Mouse (Mus musculus): ENCODE measurements at regions not wholly inside any gene's neighbourhood (a gene's known extent, or its start where the extent isn't known, plus 50 kb on each side); places are given as distances from the start of the nearest gene placed in this dataset.

DNA sequence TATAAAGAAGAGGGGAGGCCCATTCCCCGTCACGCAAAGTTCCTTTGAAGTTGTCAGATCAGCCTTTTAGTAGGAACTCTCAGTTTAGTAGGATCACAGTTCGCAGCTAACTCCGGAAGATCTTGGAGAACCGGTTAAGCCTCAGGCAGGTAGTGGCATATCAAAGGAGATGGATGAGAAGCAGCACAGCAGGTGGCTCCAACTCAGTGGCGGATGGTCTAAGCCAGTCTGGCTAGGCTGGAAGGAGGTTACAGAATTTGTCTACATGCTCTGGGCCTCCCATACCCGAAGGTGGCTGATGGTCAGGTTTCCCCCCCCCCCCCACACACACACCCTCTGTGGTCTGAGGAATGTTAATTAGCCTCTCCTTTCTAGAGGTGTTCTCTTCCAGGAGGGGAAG lies 88.5 kb downstream of the Tmem17 start:
- H3K79me2 ChIP-seq (replicated peaks; ENCODE audit: control insufficient read depth, insufficient read depth, low read length) = no peaks in the 10 kb centered on the region
- 78% methylated on average over 7 of the region's 7 CpGs for WGBS
- H3K27ac ChIP-seq = no peak overlapping the region
- H3K9ac ChIP-seq (ENCODE audit: low read depth, low read length) = no peak overlapping the region
- DNase-seq = no peak
- H3K27me3 ChIP-seq (ENCODE audit: control insufficient read depth, insufficient read depth, low read length) = no peaks in the 10 kb centered on the region
- TF ChIP-seq CTCF (IDR thresholded peaks at IDR 0.05) = no peak
- H3K4me1 ChIP-seq (ENCODE audit: control insufficient read depth, insufficient read depth, low read length) = no peaks in the 10 kb centered on the region
- no peaks in the 10 kb centered on the region for H3K36me3 ChIP-seq (ENCODE audit: control insufficient read depth, insufficient read depth, low read length)
- intact Hi-C loops (cut with DNase I) = no loop called here
- H3K4me3 ChIP-seq = no peak overlapping the region

DNA sequence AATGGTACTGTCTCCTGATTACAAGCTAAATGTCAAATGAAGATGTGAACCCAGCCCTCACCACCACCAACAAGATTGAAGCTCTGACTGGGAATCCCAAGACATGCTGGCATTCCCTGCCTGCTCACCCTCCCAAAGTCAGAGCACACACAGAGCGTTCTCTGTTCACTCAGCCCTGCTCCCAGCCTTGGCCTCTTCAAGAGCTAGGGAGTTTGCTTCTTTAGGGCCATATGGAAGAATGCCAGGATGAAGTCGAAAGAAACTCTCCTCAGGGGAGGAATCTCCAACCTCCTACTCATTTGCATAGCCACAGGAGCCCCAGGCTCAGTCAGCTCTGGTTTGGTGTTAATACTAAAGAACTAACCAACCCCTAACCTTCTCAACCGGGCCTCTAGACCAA lies 90.1 kb downstream of the Tmem17 start:
- Histone ChIP-seq H3K27me3 (ENCODE audit: control insufficient read depth, insufficient read depth, low read length) (no peaks in the 10 kb centered on the region), H3K36me3 (ENCODE audit: control insufficient read depth, insufficient read depth, low read length) (no peaks in the 10 kb centered on the region), H3K9ac (ENCODE audit: low read depth, low read length) (no peak overlapping the region), H3K27ac (no peak overlapping the region), H3K4me3 (no peak overlapping the region), H3K4me1 (ENCODE audit: control insufficient read depth, insufficient read depth, low read length) (no peaks in the 10 kb centered on the region), H3K79me2 (replicated peaks; ENCODE audit: control insufficient read depth, insufficient read depth, low read length) (no peaks in the 10 kb centered on the region)
- no peak for DNase-seq
- no peak for TF ChIP-seq CTCF (IDR thresholded peaks at IDR 0.05)
- no peak for TF ChIP-seq POLR2A (IDR thresholded peaks at IDR 0.05; ENCODE audit: insufficient read depth, low read depth, low read length)
- no peak for TF ChIP-seq EP300 (IDR thresholded peaks at IDR 0.05; ENCODE audit: insufficient read depth, low read depth, low read length)
- 42% methylated on average over 3 of the region's 3 CpGs for WGBS
- intact Hi-C loops (cut with DNase I) = no loop called here

DNA sequence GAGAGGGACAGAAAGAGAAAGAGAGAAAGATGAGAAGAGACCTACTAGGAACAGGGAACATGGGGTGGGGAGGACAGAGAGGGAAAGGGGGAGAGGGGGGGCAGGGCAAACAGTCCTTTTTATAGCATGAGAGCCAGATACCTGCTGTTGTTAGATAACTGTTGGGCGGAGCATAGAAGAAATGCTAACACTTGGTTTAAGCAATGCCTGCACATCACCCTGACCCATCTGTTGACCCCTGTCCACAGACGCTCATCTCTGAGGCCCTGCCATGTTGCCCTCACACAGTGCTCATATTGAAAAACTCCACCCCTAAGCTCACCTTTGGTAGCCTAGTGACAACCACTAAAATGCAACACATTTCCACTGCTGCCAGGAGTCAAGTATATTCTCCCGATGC lies 90.7 kb downstream of the Tmem17 start:
- Histone ChIP-seq H3K79me2 (replicated peaks; ENCODE audit: control insufficient read depth, insufficient read depth, low read length) (no peaks in the 10 kb centered on the region), H3K4me1 (ENCODE audit: control insufficient read depth, insufficient read depth, low read length) (no peaks in the 10 kb centered on the region), H3K36me3 (ENCODE audit: control insufficient read depth, insufficient read depth, low read length) (no peaks in the 10 kb centered on the region), H3K9ac (ENCODE audit: low read depth, low read length) (no peak overlapping the region), H3K27me3 (ENCODE audit: control insufficient read depth, insufficient read depth, low read length) (no peaks in the 10 kb centered on the region), H3K4me3 (no peak overlapping the region), H3K27ac (no peak overlapping the region)
- WGBS = 81% methylated on average over 3 of the region's 3 CpGs
- TF ChIP-seq EP300 (IDR thresholded peaks at IDR 0.05; ENCODE audit: insufficient read depth, low read depth, low read length) (no peak), POLR2A (IDR thresholded peaks at IDR 0.05; ENCODE audit: insufficient read depth, low read depth, low read length) (no peak), CTCF (IDR thresholded peaks at IDR 0.05) (no peak)
- no peak for DNase-seq
- intact Hi-C loops (cut with DNase I) = no loop called here

DNA sequence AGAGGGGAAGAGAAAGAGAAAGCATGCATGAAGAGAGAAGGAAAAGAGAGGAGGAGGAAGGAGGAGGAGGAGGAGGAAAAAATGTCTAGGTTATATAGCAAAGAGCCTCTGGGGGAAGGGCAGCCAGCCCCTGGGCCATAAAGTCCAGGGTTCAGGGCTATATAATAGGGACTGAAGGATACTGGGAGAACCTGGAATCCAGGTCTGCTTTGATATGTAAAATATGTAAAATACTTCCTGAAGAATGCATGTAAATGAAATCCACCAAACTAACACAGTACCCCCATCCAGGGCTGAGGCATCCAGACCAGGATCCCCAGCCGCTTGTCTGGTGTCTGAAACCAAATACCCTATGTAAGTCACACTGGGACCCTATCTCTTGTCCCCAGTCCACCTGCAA lies 91.5 kb downstream of the Tmem17 start:
- Histone ChIP-seq H3K36me3 (ENCODE audit: control insufficient read depth, insufficient read depth, low read length) (no peaks in the 10 kb centered on the region), H3K27ac (no peak overlapping the region), H3K4me3 (no peak overlapping the region), H3K9ac (ENCODE audit: low read depth, low read length) (no peak overlapping the region), H3K27me3 (ENCODE audit: control insufficient read depth, insufficient read depth, low read length) (no peaks in the 10 kb centered on the region), H3K4me1 (ENCODE audit: control insufficient read depth, insufficient read depth, low read length) (no peaks in the 10 kb centered on the region), H3K79me2 (replicated peaks; ENCODE audit: control insufficient read depth, insufficient read depth, low read length) (no peaks in the 10 kb centered on the region)
- TF ChIP-seq EP300 (IDR thresholded peaks at IDR 0.05; ENCODE audit: insufficient read depth, low read depth, low read length) (no peak), POLR2A (IDR thresholded peaks at IDR 0.05; ENCODE audit: insufficient read depth, low read depth, low read length) (no peak), CTCF (IDR thresholded peaks at IDR 0.05) (no peak)
- no peak for DNase-seq
- intact Hi-C loops (cut with DNase I) = no loop called here
- 96% methylated on average over 1 of the region's 1 CpGs for WGBS

DNA sequence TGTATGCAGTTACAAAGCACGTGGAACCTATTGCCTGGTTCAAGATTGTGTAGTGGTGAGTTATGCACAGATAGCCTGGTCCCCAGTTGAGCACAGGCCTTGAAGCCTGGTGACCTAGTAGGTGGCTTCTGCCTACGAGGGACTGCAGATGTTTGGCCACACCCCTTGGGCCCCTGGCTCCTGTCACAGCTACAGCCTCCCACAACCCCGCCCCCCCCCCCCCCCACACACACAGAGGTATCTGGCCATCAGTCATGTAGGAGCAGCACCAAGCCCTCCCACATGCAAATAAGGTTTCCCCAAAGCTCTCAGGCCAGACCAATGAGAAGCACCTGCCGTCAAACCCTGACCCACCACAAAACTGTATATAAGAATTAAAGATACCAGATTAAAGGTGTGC lies 94.5 kb downstream of the Tmem17 start:
- Histone ChIP-seq H3K4me1 (ENCODE audit: control insufficient read depth, insufficient read depth, low read length) (peaks cover 1% of the 10 kb centered on the region), H3K79me2 (replicated peaks; ENCODE audit: control insufficient read depth, insufficient read depth, low read length) (no peaks in the 10 kb centered on the region), H3K9ac (ENCODE audit: low read depth, low read length) (no peak overlapping the region), H3K4me3 (no peak overlapping the region), H3K27ac (no peak overlapping the region), H3K36me3 (ENCODE audit: control insufficient read depth, insufficient read depth, low read length) (no peaks in the 10 kb centered on the region), H3K27me3 (ENCODE audit: control insufficient read depth, insufficient read depth, low read length) (no peaks in the 10 kb centered on the region)
- 70% methylated on average over 4 of the region's 4 CpGs for WGBS
- intact Hi-C loops (cut with DNase I) = no loop called here
- TF ChIP-seq POLR2A (IDR thresholded peaks at IDR 0.05; ENCODE audit: insufficient read depth, low read depth, low read length) (no peak), EP300 (IDR thresholded peaks at IDR 0.05; ENCODE audit: insufficient read depth, low read depth, low read length) (no peak), CTCF (IDR thresholded peaks at IDR 0.05) (no peak)
- no peak for DNase-seq

DNA sequence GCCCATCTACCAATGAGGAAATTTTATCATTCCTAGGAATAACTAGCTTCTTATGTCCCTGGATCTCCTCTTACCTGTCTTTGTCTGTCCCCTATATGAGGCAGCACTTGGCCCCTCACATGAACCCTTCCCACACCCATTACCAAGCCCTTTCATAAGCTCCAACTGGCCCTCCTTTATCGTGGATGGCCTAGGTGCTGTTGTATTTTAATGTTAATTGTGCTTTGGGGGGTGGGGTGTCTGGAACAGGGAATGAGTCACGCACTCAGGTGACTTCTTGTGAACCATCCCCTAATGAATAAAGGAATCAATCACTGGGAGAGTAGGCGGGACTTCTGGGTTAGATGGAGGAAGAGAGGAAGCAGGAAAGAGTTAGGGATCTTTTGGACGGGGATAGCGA lies 95.8 kb downstream of the Tmem17 start:
- WGBS = 90% methylated on average over 5 of the region's 5 CpGs
- intact Hi-C loops (cut with DNase I) = no loop called here
- no peak for DNase-seq
- Histone ChIP-seq H3K4me3 (no peak overlapping the region), H3K27me3 (ENCODE audit: control insufficient read depth, insufficient read depth, low read length) (no peaks in the 10 kb centered on the region), H3K4me1 (ENCODE audit: control insufficient read depth, insufficient read depth, low read length) (peaks cover 1% of the 10 kb centered on the region), H3K79me2 (replicated peaks; ENCODE audit: control insufficient read depth, insufficient read depth, low read length) (no peaks in the 10 kb centered on the region), H3K9ac (ENCODE audit: low read depth, low read length) (no peak overlapping the region), H3K27ac (no peak overlapping the region), H3K36me3 (ENCODE audit: control insufficient read depth, insufficient read depth, low read length) (no peaks in the 10 kb centered on the region)
- TF ChIP-seq POLR2A (IDR thresholded peaks at IDR 0.05; ENCODE audit: insufficient read depth, low read depth, low read length) = no peak
- TF ChIP-seq CTCF (IDR thresholded peaks at IDR 0.05) = no peak
- no peak for TF ChIP-seq EP300 (IDR thresholded peaks at IDR 0.05; ENCODE audit: insufficient read depth, low read depth, low read length)

DNA sequence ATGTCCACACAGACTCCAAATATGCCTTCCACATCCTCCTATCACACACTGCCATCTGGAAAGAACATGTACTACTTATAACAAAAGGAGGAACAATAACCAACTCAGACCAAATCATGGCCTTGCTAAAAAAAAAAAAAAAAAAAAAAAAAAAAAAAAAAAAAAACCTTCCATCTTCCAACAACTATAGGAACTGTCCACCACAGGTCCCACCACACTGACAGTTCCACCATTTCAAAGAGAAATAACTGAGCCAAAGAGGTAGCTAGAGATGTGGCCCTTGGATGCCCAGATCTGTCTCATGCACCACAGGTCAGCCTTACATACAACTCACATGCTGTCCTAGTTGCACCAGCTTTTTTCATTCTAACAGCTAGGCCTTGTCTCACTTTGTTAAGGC lies 97.1 kb downstream of the Tmem17 start:
- TF ChIP-seq EP300 (IDR thresholded peaks at IDR 0.05; ENCODE audit: insufficient read depth, low read depth, low read length) (no peak), POLR2A (IDR thresholded peaks at IDR 0.05; ENCODE audit: insufficient read depth, low read depth, low read length) (no peak), CTCF (IDR thresholded peaks at IDR 0.05) (no peak)
- Histone ChIP-seq H3K4me1 (ENCODE audit: control insufficient read depth, insufficient read depth, low read length) (peaks cover 1% of the 10 kb centered on the region), H3K4me3 (no peak overlapping the region), H3K79me2 (replicated peaks; ENCODE audit: control insufficient read depth, insufficient read depth, low read length) (no peaks in the 10 kb centered on the region), H3K36me3 (ENCODE audit: control insufficient read depth, insufficient read depth, low read length) (no peaks in the 10 kb centered on the region), H3K9ac (ENCODE audit: low read depth, low read length) (no peak overlapping the region), H3K27me3 (ENCODE audit: control insufficient read depth, insufficient read depth, low read length) (no peaks in the 10 kb centered on the region), H3K27ac (no peak overlapping the region)
- DNase-seq = no peak
- intact Hi-C loops (cut with DNase I) = no loop called here

Data from heart, adult 2 months (tissue).